Mouse (Mus musculus): ENCODE results near the gene Gpr161.
"Not testable (repeated sequence)": the region's sequence is repeated elsewhere in the genome, so short reads cannot be mapped to it uniquely, and the experiment has no call there.

Gpr161 gene

DNA sequence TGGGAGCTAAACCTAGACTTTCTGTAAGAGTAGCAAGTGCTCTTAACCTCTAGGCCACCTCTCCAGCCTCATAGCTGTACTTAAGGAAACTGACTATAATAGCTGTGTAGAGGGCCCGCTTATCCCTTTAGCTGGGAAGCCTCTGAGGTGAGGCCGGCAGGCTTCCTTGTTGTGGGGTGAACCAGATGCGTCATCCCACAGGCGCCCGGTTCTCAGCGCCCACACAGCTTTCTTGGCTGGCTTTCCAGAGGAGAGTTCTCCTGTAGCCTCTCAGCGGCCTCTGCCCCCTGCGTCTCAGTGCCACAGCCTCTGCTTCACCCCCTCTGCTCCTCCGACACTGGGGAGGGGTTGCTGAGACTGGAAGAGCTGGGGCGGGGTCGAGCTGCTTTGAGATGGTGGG is 20.8 kb downstream of the Gpr161 start:
- DNase-seq (ENCODE audit: low spot score): no peak

DNA sequence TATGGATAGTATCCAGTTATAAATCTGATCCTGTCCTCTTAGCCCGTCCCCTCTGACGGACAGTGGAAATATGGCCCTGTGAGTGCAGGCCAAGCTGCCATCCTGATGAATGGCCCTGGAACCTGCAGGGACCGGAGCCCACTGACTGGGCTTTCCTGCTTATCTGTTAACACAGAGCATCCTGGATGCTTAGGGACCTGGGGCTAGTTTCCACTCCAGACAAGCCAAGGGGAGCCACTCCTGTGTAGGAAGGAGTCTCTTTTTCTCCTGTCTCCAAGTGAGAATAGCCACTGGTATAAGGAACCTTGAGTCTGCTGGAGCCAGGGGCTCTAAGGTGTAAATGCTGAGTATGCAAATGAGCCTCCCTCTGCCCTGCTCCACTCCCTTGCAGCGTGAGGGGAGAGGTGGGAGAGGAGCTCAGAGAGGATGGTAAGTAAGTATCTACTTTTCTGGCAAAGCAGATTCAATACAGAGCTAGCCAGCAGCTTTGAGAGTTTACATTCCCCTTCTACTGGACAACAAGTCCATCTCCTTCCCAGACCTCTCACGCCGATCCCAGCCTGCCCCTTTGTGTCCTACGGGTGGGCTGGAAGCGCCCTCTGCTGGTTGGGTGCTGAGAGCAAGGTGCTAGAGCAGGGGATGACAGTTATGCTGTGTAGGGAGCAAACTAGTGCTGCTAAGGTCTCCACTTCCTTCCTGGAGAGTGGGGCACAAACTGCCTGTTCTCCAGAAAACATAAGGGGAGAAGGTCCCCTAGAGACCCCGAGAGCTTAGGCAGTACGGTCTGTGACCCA is 24.7 kb downstream of the Gpr161 start:
- DNase-seq (ENCODE audit: low spot score): peak; percentile 27

GRCm38 (mm10) chr1:165321393-165321861 is 25.8 kb downstream of the Gpr161 start:
- no peak for DNase-seq (ENCODE audit: low spot score)

DNA sequence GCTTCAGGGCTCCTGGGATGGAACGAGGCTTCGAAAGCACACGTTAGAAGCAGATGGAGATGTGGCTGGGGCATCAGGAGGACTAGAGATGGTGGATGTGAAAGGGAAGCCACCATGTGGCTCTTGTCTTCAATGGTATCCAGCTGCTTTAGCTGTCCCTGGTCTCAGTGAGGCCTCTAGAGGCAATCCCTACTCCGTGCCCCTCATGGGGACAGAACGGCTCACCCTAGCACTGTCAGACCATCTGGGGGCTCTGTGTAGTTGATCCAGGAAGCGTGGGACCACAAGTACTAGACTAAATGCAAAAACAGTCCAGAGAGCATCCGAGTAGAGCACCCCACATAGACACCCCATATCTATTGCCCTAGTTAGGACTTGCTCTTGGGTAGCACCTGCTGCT is 26.3 kb downstream of the Gpr161 start:
- DNase-seq (ENCODE audit: low spot score): no peak

DNA sequence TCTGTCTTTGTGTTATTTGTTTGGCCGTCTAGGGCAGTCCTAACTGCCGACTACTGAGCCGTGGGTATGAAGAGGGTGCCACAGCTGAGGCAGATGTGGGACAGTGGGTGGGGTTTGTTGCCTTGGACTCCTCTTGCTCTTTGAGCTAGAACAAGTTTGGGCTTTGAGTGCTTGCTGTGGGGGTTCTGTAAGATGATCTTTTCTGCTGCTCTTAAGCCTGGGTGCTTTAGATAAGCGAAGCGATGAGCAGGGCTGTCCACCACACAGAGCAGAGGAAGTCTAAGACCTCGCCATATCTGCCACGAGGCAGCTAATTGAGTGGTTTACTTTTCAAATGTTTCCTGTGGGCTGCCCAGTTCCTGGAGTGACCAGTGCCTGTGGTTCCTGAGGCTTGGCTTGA is 27.3 kb downstream of the Gpr161 start:
- no peak for DNase-seq (ENCODE audit: low spot score)

DNA sequence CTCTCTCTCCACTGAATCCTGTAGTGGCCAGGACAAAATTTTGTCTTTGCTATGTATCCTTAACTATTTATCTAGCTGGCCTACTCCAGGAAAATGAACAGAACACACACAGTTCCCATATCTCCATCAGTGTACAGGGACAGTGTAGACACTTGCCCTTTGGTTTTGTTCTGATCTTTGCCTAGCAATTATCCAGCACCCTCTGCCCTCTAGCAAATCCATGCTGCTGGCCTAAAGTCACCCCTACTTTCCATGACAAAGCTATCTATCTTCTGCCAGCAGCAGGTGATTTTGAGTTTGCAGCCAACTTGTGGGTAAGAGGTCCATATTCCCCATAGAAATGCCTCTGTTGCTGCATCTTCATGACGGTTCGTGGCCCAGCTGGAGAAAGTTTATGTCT is 31.8 kb downstream of the Gpr161 start:
- no peak for DNase-seq (ENCODE audit: low spot score)

DNA sequence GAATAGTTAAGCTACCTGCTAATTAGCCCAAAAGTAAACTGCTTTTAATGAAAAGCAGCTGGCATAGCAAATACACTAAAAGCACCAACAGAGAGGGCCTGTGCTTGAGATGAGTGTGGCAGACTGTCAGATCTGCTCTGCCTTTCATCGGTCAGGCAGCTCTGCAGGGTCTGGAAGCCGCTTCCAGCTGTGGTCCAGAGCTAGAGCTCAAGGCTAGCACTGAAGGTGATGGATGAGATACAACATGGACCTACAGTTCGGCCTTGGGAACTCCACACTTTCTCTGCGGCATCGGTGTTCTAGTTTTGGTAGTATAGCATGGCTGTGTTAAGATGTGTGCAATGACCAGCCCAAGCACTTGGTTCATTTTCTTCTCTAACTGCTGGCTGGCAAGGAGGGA is 32.2 kb downstream of the Gpr161 start:
- DNase-seq (ENCODE audit: low spot score): no peak

DNA sequence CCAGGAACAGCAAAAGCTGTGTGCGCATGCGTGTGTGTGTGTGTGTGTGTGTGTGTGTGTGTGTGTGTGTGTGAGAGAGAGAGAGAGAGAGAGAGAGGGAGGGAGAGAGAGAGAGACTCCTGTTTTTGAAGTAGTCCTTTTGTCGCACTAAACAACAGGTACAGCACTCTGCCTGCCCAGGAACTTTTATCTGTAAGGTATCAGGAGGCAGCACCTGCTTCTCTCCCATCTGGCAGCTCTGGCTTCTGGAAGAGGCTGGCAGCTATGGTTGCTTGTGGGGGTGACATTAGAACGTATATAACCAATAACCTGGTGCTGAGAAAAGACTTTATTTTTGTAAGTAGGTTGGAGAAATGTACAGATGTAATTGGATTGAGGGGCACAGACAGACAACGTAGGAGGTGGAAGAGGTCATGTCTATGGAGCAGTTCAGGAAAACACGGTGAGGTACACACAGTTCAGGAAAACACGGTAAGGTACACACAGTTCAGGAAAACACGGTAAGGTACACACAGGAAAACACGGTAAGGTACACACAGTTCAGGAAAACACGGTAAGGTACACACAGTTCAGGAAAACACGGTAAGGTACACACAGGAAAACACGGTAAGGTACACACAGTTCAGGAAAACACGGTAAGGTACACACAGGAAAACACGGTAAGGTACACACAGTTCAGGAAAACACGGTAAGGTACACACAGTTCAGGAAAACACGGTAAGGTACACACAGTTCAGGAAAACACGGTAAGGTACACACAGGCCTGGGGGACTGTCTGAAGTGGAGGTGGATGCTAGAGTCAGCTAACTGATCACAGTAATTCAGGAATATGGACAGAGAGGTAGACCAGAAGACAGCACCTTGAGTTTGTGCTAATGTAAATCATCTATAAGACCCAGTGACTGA is 33.0 kb downstream of the Gpr161 start:
- DNase-seq (ENCODE audit: low spot score): not testable (repeated sequence)

DNA sequence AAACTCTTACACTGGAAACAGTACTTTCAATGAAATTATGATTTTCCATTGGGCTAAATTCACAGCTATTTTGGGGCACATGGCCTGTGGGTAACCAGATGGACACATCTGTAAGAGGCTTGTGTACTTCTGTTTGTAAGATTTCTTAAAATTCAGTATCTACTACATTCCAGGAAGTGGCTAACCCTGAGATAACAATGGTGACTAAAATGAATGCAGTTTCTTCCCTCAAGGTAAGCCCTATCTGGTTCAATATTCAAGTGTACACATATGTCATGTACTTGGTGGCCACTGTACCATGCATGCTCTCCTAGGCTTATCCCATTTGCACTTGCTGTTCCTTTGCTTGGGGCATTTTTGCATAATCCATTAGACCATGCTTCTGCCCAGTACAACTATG is 35.3 kb downstream of the Gpr161 start:
- DNase-seq (ENCODE audit: low spot score): no peak

- DNase-seq (ENCODE audit: low spot score): no peak
Observed at GRCm38 (mm10) chr1:165332797-165333196, 37.2 kb downstream of the Gpr161 start.

DNA sequence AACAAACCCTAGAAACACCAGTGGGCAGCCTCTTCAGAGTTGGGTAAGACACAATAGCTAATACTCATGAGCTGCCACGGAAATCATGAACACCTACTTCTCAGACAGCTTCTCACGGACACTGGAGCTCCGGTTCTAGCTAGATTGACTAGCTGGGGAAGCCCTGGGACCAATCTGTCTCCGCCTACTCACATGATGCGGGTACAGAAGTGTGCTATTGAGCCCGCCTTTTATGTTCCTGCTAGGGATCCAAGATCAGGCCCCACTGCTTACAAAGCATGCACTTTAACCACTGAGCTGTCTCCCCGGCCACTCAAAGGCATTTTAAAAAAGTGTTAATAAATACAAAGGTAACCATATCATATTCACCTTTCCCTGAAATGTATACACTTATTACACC is 46.5 kb downstream of the Gpr161 start:
- no peak for DNase-seq (ENCODE audit: low spot score)

DNA sequence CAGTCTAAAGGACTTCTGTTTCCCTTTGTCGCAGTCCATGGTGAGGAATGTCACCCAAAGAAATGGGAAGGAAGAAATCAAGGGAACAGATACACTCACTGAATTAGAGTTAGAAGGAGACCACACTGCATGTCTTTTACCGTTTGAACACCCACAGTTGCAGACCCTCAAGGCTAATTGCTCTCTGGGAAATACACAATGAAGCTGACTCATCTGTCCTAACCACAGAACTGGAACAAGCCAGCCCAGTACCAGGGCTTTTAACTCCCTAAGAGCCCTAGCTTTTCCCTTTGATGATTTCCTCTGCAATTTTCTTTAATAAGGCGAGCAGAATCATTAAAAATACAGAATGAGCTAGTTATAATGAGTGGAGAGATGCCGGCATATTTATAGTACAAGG is 48.9 kb downstream of the Gpr161 start:
- no peak for DNase-seq (ENCODE audit: low spot score)

DNA sequence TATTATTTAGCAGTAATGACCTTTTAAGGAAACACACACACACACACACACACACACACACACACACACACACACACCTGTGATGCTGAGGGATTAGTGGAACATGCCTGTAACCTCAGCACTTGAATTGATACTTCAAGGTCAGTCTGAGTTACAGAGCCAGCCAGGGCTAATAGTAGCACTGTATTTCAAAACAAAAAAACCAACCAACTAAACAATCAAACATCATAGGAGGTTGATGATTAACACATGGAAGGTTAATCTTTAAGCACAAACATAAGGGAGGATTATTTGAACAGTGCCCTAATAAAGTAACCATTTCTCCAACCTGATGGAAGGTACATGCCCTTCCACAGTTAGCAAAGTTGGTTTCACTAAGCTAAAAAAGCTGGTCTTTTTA is 53.0 kb downstream of the Gpr161 start:
- no peak for DNase-seq (ENCODE audit: low spot score)

- DNase-seq (ENCODE audit: low spot score): no peak
Observed at GRCm38 (mm10) chr1:165356347-165356746, 60.8 kb downstream of the Gpr161 start.

DNA sequence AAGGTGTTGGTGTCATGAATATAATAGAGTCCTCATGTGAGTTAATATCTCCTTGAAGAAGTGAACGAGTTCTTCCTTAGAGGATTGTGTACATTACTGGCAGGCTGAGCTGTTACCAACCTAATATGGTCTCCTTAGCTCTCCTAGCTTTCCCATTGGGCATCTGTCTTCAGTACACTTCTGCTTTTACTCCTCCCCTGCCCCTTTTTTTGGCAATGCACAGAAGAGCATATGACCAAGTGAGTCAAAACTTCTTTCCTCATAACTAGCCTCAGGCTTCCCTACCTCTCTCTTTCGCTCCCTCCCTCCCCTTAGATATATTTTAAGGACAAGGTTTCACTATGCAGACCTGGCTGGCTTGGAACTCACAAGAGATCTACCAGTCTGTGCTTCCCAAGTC is 67.7 kb downstream of the Gpr161 start:
- DNase-seq (ENCODE audit: low spot score): no peak

- no peak for DNase-seq (ENCODE audit: low spot score)
Observed at GRCm38 (mm10) chr1:165365057-165365456, 69.5 kb downstream of the Gpr161 start.

- no peak for DNase-seq (ENCODE audit: low spot score)
Observed at GRCm38 (mm10) chr1:165370990-165371389, 75.4 kb downstream of the Gpr161 start.

DNA sequence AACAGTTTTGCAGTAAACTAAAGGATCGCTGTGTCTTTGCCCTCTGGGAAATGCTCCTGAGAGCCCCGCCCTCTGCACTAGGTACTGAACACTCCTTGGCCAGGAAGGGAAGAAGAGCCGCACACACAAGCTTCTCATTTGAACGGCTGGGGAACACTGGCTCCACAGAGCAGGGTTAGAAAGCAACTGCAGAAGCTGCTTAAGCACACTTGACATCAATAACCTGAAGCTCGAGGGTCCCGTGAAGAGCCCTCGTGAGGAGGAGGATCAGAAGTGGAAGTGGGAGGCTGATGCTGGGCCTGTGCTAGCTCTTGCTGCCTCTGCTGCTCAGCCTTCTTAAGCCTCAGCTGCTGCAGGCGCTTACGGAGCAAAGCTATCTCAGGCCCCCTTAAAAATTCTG is 78.2 kb downstream of the Gpr161 start:
- no peak for DNase-seq (ENCODE audit: low spot score)
